Mouse (Mus musculus) kidney, embryonic 16.5 days (tissue): Measurements from ENCODE around the gene Gper1. TPM values are rescaled to one million over a fixed set of nuclear protein-coding genes. Genes with fewer than 3 reads are reported as not detected.

Source experiments
- ATAC-seq: fragments of 200-750 bp; cut with Nextera tagmentation; 2 replicates; pipeline ENCODE4 v1.8.0; 2017; ENCODE audit warnings: moderate TSS enrichment; ENCODE audit not compliant: low FRiP score, low TSS enrichment
- H3K27ac ChIP-seq: fragments of 300-500 bp; sonication (generic); 2 replicates; pipeline ENCODE4 v1.5.1; 2014; ENCODE audit warnings: low read length
- H3K27me3 ChIP-seq: fragments of 300-500 bp; sonication (generic); 2 replicates; pipeline ENCODE4 v1.6.1; 2014; ENCODE audit warnings: low read length, control low read depth, mixed read lengths; ENCODE audit not compliant: insufficient read depth
- H3K36me3 ChIP-seq: fragments of 300-500 bp; sonication (generic); 2 replicates; pipeline ENCODE4 v1.6.1; 2014; ENCODE audit warnings: low read length, control low read depth, mixed read lengths; ENCODE audit not compliant: insufficient read depth
- H3K4me1 ChIP-seq: fragments of 300-500 bp; sonication (generic); 2 replicates; pipeline ENCODE4 v1.6.1; 2014; ENCODE audit warnings: low read length, control low read depth, mixed read lengths; ENCODE audit not compliant: insufficient read depth
- H3K4me2 ChIP-seq: fragments of 300-500 bp; sonication (generic); replicated peaks from 2 replicates; pipeline ENCODE4 v1.6.1; 2014; ENCODE audit warnings: low read depth, low read length
- H3K4me3 ChIP-seq: fragments of 300-500 bp; sonication (generic); 2 replicates; pipeline ENCODE4 v1.5.1; 2014; ENCODE audit warnings: mild to moderate bottlenecking, low read length
- H3K9ac ChIP-seq: fragments of 300-500 bp; sonication (generic); replicated peaks from 2 replicates; pipeline ENCODE4 v1.6.1; 2014; ENCODE audit warnings: low read length
- H3K9me3 ChIP-seq: fragments of 300-500 bp; sonication (generic); 2 replicates; pipeline ENCODE4 v1.6.1; 2016; ENCODE audit warnings: low read length, control low read depth
- WGBS: fragments of 180-500 bp; shearing (Covaris S2); extraction: QIAGEN DNeasy Blood & Tissue Kit; methylation state at CpG from one replicate; pipeline ENCODE4 v1.1.7; 2014; 5-methylcytosine and 5-hydroxymethylcytosine counted together
- polyA plus RNA-seq: library from polyadenylated mRNA; unstranded; fragments of >200 nt; fragmentation: Nextera tagmentation; extraction: Ambion mirVana; gene quantifications from 2 replicates; pipeline ENCODE4 v1.2.1, GENCODE M21; 2015

The Gper1 gene
- polyA plus RNA-seq, 1 experiment from 2014 or later = 8.0 TPM

- 81% methylated on average over 4 of the region's 4 CpGs for WGBS
Measured at GRCm38 (mm10) chr5:139410056-139410455, 12.9 kb upstream of the Gper1 start.

GRCm38 (mm10) chr5:139411117-139411516 is 11.8 kb upstream of the Gper1 start:
- Histone ChIP-seq H3K36me3 (peaks cover 4% of the 10 kb centered on the region; the same call in 1 of the 2 replicates), H3K4me1 (peaks cover 45% of the 10 kb centered on the region), H3K4me3 (no peak overlapping the region), H3K27me3 (no peaks in the 10 kb centered on the region), H3K4me2 (no peak overlapping the region), H3K27ac (no peak overlapping the region), H3K9me3 (no peaks in the 10 kb centered on the region), H3K9ac (no peak overlapping the region)
- WGBS = 90% methylated on average over 6 of the region's 6 CpGs
- no peak for ATAC-seq

More at GRCm38 (mm10) chr5:139410056-139410455, 12.9 kb upstream of the Gper1 start:
- Histone ChIP-seq H3K4me1 (peaks cover 51% of the 10 kb centered on the region), H3K27ac (peak overlapping the region; percentile 36; the same call in 1 of the 2 replicates), H3K36me3 (peaks cover 4% of the 10 kb centered on the region; the same call in 1 of the 2 replicates), H3K4me3 (no peak overlapping the region), H3K4me2 (no peak overlapping the region), H3K9me3 (no peaks in the 10 kb centered on the region), H3K27me3 (no peaks in the 10 kb centered on the region), H3K9ac (no peak overlapping the region)
- no peak for ATAC-seq

GRCm38 (mm10) chr5:139411665-139412314 is 11.2 kb upstream of the Gper1 start:
- no peaks in the 10 kb centered on the region for H3K27me3 ChIP-seq
- no peak overlapping the region for H3K9ac ChIP-seq
- WGBS = 51% methylated on average over 15 of the region's 15 CpGs
- peaks cover 42% of the 10 kb centered on the region for H3K4me1 ChIP-seq
- peaks cover 4% of the 10 kb centered on the region; the same call in 1 of the 2 replicates for H3K36me3 ChIP-seq
- H3K4me3 ChIP-seq = no peak overlapping the region
- peak; percentile 21; the same call in 1 of the 2 replicates for ATAC-seq
- no peak overlapping the region for H3K27ac ChIP-seq
- no peak overlapping the region for H3K4me2 ChIP-seq
- H3K9me3 ChIP-seq = no peaks in the 10 kb centered on the region

- Histone ChIP-seq H3K36me3 (peaks cover 4% of the 10 kb centered on the region; the same call in 1 of the 2 replicates), H3K9me3 (no peaks in the 10 kb centered on the region), H3K4me1 (peaks cover 27% of the 10 kb centered on the region), H3K4me2 (no peak overlapping the region), H3K9ac (no peak overlapping the region), H3K27ac (no peak overlapping the region), H3K27me3 (no peaks in the 10 kb centered on the region), H3K4me3 (no peak overlapping the region)
- no peak for ATAC-seq
- WGBS = 49% methylated on average over 4 of the region's 4 CpGs
Measured at GRCm38 (mm10) chr5:139413545-139413944, 9.4 kb upstream of the Gper1 start.

GRCm38 (mm10) chr5:139415001-139415400 is 8.0 kb upstream of the Gper1 start:
- Histone ChIP-seq H3K27me3 (no peaks in the 10 kb centered on the region), H3K27ac (no peak overlapping the region), H3K4me1 (peaks cover 23% of the 10 kb centered on the region), H3K9ac (no peak overlapping the region), H3K9me3 (no peaks in the 10 kb centered on the region), H3K4me3 (no peak overlapping the region), H3K4me2 (no peak overlapping the region), H3K36me3 (peaks cover 4% of the 10 kb centered on the region; the same call in 1 of the 2 replicates)
- 88% methylated on average over 5 of the region's 5 CpGs for WGBS
- no peak for ATAC-seq

GRCm38 (mm10) chr5:139416942-139417341 is 6.0 kb upstream of the Gper1 start:
- Histone ChIP-seq H3K4me1 (peaks cover 18% of the 10 kb centered on the region), H3K9ac (no peak overlapping the region), H3K4me2 (no peak overlapping the region), H3K36me3 (peaks cover 4% of the 10 kb centered on the region; the same call in 1 of the 2 replicates), H3K27me3 (no peaks in the 10 kb centered on the region), H3K27ac (no peak overlapping the region), H3K4me3 (no peak overlapping the region), H3K9me3 (no peaks in the 10 kb centered on the region)
- 95% methylated on average over 4 of the region's 4 CpGs for WGBS
- ATAC-seq = no peak

GRCm38 (mm10) chr5:139417480-139417879 is 5.5 kb upstream of the Gper1 start:
- WGBS = 92% methylated on average over 3 of the region's 3 CpGs
- Histone ChIP-seq H3K4me1 (peaks cover 17% of the 10 kb centered on the region), H3K4me3 (no peak overlapping the region), H3K27ac (no peak overlapping the region), H3K27me3 (no peaks in the 10 kb centered on the region), H3K4me2 (no peak overlapping the region), H3K9me3 (no peaks in the 10 kb centered on the region), H3K9ac (no peak overlapping the region), H3K36me3 (peaks cover 4% of the 10 kb centered on the region; the same call in 1 of the 2 replicates)
- no peak for ATAC-seq

GRCm38 (mm10) chr5:139418110-139418509 is 4.8 kb upstream of the Gper1 start:
- no peak overlapping the region for H3K4me3 ChIP-seq
- WGBS = 52% methylated on average over 2 of the region's 2 CpGs
- no peak overlapping the region for H3K27ac ChIP-seq
- peaks cover 4% of the 10 kb centered on the region; the same call in 1 of the 2 replicates for H3K36me3 ChIP-seq
- H3K9me3 ChIP-seq = no peaks in the 10 kb centered on the region
- H3K27me3 ChIP-seq = no peaks in the 10 kb centered on the region
- no peak overlapping the region for H3K4me2 ChIP-seq
- H3K4me1 ChIP-seq = peaks cover 18% of the 10 kb centered on the region
- no peak for ATAC-seq
- H3K9ac ChIP-seq = no peak overlapping the region

- Histone ChIP-seq H3K4me2 (no peak overlapping the region), H3K27me3 (no peaks in the 10 kb centered on the region), H3K9ac (no peak overlapping the region), H3K27ac (no peak overlapping the region), H3K9me3 (no peaks in the 10 kb centered on the region), H3K4me1 (peaks cover 21% of the 10 kb centered on the region), H3K4me3 (no peak overlapping the region), H3K36me3 (peaks cover 4% of the 10 kb centered on the region; the same call in 1 of the 2 replicates)
- 18% methylated on average over 3 of the region's 3 CpGs for WGBS
- ATAC-seq = no peak
Measured at GRCm38 (mm10) chr5:139418633-139419032, 4.3 kb upstream of the Gper1 start.

GRCm38 (mm10) chr5:139425198-139425597 is 2.2 kb downstream of the Gper1 start:
- H3K9ac ChIP-seq = 0 out of 2 replicates have a peak overlapping the region, but pooled peaks have one; percentile 6

More at GRCm38 (mm10) chr5:139425198-139425597, 2.2 kb downstream of the Gper1 start:
- H3K4me3 ChIP-seq = no peak overlapping the region
- H3K4me2 ChIP-seq = no peak overlapping the region; the same call in 1 of the 2 replicates
- H3K36me3 ChIP-seq = no peaks in the 10 kb centered on the region
- peaks cover 53% of the 10 kb centered on the region for H3K4me1 ChIP-seq
- 44% methylated on average over 9 of the region's 9 CpGs for WGBS
- H3K27ac ChIP-seq = peak overlapping the region; percentile 41; the same call in 1 of the 2 replicates
- no peaks in the 10 kb centered on the region for H3K9me3 ChIP-seq
- no peaks in the 10 kb centered on the region for H3K27me3 ChIP-seq
- no peak for ATAC-seq
